Mouse (Mus musculus): ENCODE measurements at regions not wholly inside any gene's neighbourhood (a gene's known extent, or its start where the extent isn't known, plus 50 kb on each side); places are given as distances from the start of the nearest gene placed in this dataset.

GRCm38 (mm10) chr6:31129987-31130386 lies 171.1 kb upstream of the Klf14 start:
- TF ChIP-seq POLR2A (IDR thresholded peaks at IDR 0.05; ENCODE audit: control insufficient read depth, extremely low read depth, insufficient read depth, low read length, poor library complexity) = no peak
- no peak for TF ChIP-seq CTCF (IDR thresholded peaks at IDR 0.05; ENCODE audit: borderline replicate concordance, control insufficient read depth, extremely low read depth, insufficient read depth, low read length, poor library complexity)

All from thymus, adult 2 months (tissue).